Mouse (Mus musculus) bone marrow macrophage, adult 2 months (primary cell): ENCODE data around the gene Syngr2.

Experiments used
- CTCF ChIP-seq: IDR thresholded peaks from 2 replicates; pipeline ENCODE4 v1.5.1; 2012; ENCODE audit warnings: low read depth, mild to moderate bottlenecking, low read length, moderate library complexity
- POLR2A ChIP-seq: IDR thresholded peaks from 2 replicates; pipeline ENCODE4 v1.6.1; 2012; ENCODE audit warnings: mild to moderate bottlenecking, low read depth, low read length, borderline replicate concordance

GRCm38 (mm10) chr11:117820173-117820572 is 10.7 kb downstream of the Syngr2 start:
- no peak for TF ChIP-seq CTCF
- no peak for TF ChIP-seq POLR2A
